Mouse (Mus musculus) liver, embryonic 15.5 days (tissue): ENCODE measurements around the gene Zfp119a. TPM values are rescaled to one million over a fixed set of nuclear protein-coding genes. Genes with fewer than 3 reads are reported as not detected.
A peak's percentile ranks its signal among the peaks of the same experiment; 100 is the strongest.
"Not testable (repeated sequence)": the region's sequence is repeated elsewhere in the genome, so short reads cannot be mapped to it uniquely, and the experiment has no call there.

Experiments
- ATAC-seq: fragments of 200-750 bp; cut with Nextera tagmentation; 2 replicates; pipeline ENCODE4 v1.8.0; 2017; ENCODE audit warnings: moderate number of reproducible peaks, mild to moderate bottlenecking, moderate library complexity; ENCODE audit not compliant: insufficient read depth
- H3K27ac ChIP-seq: fragments of 300-500 bp; sonication (generic); replicated peaks from 2 replicates; pipeline ENCODE4 v1.5.1; 2015; ENCODE audit warnings: mild to moderate bottlenecking, inconsistent platforms
- H3K27me3 ChIP-seq: fragments of 300-500 bp; sonication (generic); 2 replicates; pipeline ENCODE4 v1.6.1; 2015; ENCODE audit warnings: mild to moderate bottlenecking, inconsistent platforms
- H3K36me3 ChIP-seq: fragments of 300-500 bp; sonication (generic); replicated peaks from 2 replicates; pipeline ENCODE4 v1.6.1; 2015; ENCODE audit warnings: moderate library complexity, mild to moderate bottlenecking, inconsistent platforms
- H3K4me1 ChIP-seq: fragments of 300-500 bp; sonication (generic); replicated peaks from 2 replicates; pipeline ENCODE4 v1.6.1; 2015; ENCODE audit warnings: inconsistent platforms
- H3K4me2 ChIP-seq: fragments of 300-500 bp; sonication (generic); 2 replicates; pipeline ENCODE4 v1.6.1; 2015; ENCODE audit warnings: moderate library complexity, mild to moderate bottlenecking, inconsistent platforms
- H3K4me3 ChIP-seq: fragments of 300-500 bp; sonication (generic); replicated peaks from 2 replicates; pipeline ENCODE4 v1.5.1; 2015; ENCODE audit warnings: mild to moderate bottlenecking, inconsistent platforms
- H3K9ac ChIP-seq: fragments of 300-500 bp; sonication (generic); 2 replicates; pipeline ENCODE4 v1.6.1; 2015; ENCODE audit warnings: moderate library complexity, mild to moderate bottlenecking, inconsistent platforms
- H3K9me3 ChIP-seq: fragments of 300-500 bp; sonication (generic); replicated peaks from 2 replicates; pipeline ENCODE4 v1.6.1; 2016; ENCODE audit warnings: inconsistent platforms
- WGBS: fragments of 180-500 bp; shearing (Covaris S2); methylation state at CpG from one replicate; pipeline ENCODE4 v1.1.7; 2015; ENCODE audit warnings: mixed read lengths; ENCODE audit not compliant: insufficient replicate concordance; 5-methylcytosine and 5-hydroxymethylcytosine counted together
- polyA plus RNA-seq: library from polyadenylated mRNA; unstranded; fragments of >200 nt; fragmentation: Nextera tagmentation; extraction: Ambion mirVana; gene quantifications from 2 replicates; pipeline ENCODE4 v1.2.1, GENCODE M21; 2015

Zfp119a gene
- 2.0 and 2.2 TPM in 2 replicates for polyA plus RNA-seq

- Histone ChIP-seq H3K4me3 (peak within 1 kb of the TSS; percentile 65), H3K4me1 (peaks cover 16% of the 10 kb centered on the region), H3K27ac (peak within 1 kb of the TSS; percentile 62), H3K9ac (peak within 1 kb of the TSS; percentile 56), H3K4me2 (peak within 1 kb of the TSS; percentile 78)
- H3K9me3 ChIP-seq, H3K36me3 ChIP-seq, H3K27me3 ChIP-seq: not testable (repeated sequence)
- 0% methylated on average over 41 of the region's 53 CpGs for WGBS
- ATAC-seq = peak; percentile 99
These were observed at the start of gene Zfp119a for GRCm38 (mm10) chr17:55878636-55879369. Gene Zfp119a, minus strand, starts transcription at chr17:55878930.

GRCm38 (mm10) chr17:55906669-55907068 lies 27.9 kb upstream of the Zfp119a start:
- H3K36me3 ChIP-seq = no peaks in the 10 kb centered on the region
- no peak overlapping the region for H3K9ac ChIP-seq
- H3K4me3 ChIP-seq = no peak overlapping the region
- H3K4me1 ChIP-seq = no peaks in the 10 kb centered on the region
- no peaks in the 10 kb centered on the region for H3K9me3 ChIP-seq
- peak; percentile 65; the same call in 1 of the 2 replicates for ATAC-seq
- H3K27ac ChIP-seq = no peak overlapping the region
- no peaks in the 10 kb centered on the region for H3K27me3 ChIP-seq
- H3K4me2 ChIP-seq = no peak overlapping the region

GRCm38 (mm10) chr17:55904131-55904530 lies 25.4 kb upstream of the Zfp119a start:
- Histone ChIP-seq H3K27ac (0 out of 2 replicates have a peak overlapping the region, but pooled peaks have one; percentile 4), H3K36me3 (no peaks in the 10 kb centered on the region), H3K27me3 (no peaks in the 10 kb centered on the region), H3K9me3 (no peaks in the 10 kb centered on the region), H3K9ac (no peak overlapping the region), H3K4me2 (no peak overlapping the region), H3K4me3 (no peak overlapping the region), H3K4me1 (no peaks in the 10 kb centered on the region)
- 56% methylated on average over 6 of the region's 6 CpGs for WGBS
- ATAC-seq = no peak

GRCm38 (mm10) chr17:55903687-55904086 lies 25.0 kb upstream of the Zfp119a start:
- no peak overlapping the region for H3K4me2 ChIP-seq
- no peak; the same call in 1 of the 2 replicates for ATAC-seq
- H3K27me3 ChIP-seq = no peaks in the 10 kb centered on the region
- H3K9ac ChIP-seq = no peak overlapping the region
- H3K36me3 ChIP-seq = peaks cover 3% of the 10 kb centered on the region; the same call in 1 of the 2 replicates
- no peak overlapping the region for H3K27ac ChIP-seq
- no peaks in the 10 kb centered on the region for H3K4me1 ChIP-seq
- H3K9me3 ChIP-seq = no peaks in the 10 kb centered on the region
- 54% methylated on average over 1 of the region's 1 CpGs for WGBS
- H3K4me3 ChIP-seq = no peak overlapping the region

GRCm38 (mm10) chr17:55903087-55903486 lies 24.4 kb upstream of the Zfp119a start:
- no peak for ATAC-seq
- no peaks in the 10 kb centered on the region for H3K4me1 ChIP-seq
- H3K27ac ChIP-seq = no peak overlapping the region
- H3K36me3 ChIP-seq = peaks cover 8% of the 10 kb centered on the region
- no peak overlapping the region for H3K9ac ChIP-seq
- H3K9me3 ChIP-seq = no peaks in the 10 kb centered on the region
- no peaks in the 10 kb centered on the region for H3K27me3 ChIP-seq
- H3K4me2 ChIP-seq = no peak overlapping the region
- H3K4me3 ChIP-seq = no peak overlapping the region
- WGBS = 60% methylated on average over 2 of the region's 2 CpGs

- Histone ChIP-seq H3K27me3 (peaks cover 14% of the 10 kb centered on the region), H3K36me3 (peaks cover 16% of the 10 kb centered on the region), H3K4me2 (peak overlapping the region; percentile 68), H3K27ac (peak overlapping the region; percentile 86), H3K4me1 (peaks cover 11% of the 10 kb centered on the region; the same call in 1 of the 2 replicates), H3K4me3 (peak overlapping the region; percentile 63), H3K9ac (peak overlapping the region; percentile 51)
- not testable (repeated sequence) for H3K9me3 ChIP-seq, ATAC-seq
- 6% methylated on average over 6 of the region's 8 CpGs for whole genome bisulfite sequencing
These were observed 13.8 kb upstream of the Zfp119a start for GRCm38 (mm10) chr17:55892406-55892955.

GRCm38 (mm10) chr17:55884912-55885311 lies 6.2 kb upstream of the Zfp119a start:
- no peak overlapping the region for H3K4me3 ChIP-seq
- 0 out of 2 replicates have a peak, but pooled peaks cover under 1% of the 10 kb centered on the region for H3K4me1 ChIP-seq
- H3K4me2 ChIP-seq = no peak overlapping the region
- H3K9ac ChIP-seq = no peak overlapping the region
- H3K9me3 ChIP-seq = no peaks in the 10 kb centered on the region
- ATAC-seq = no peak
- WGBS = 26% methylated on average over 2 of the region's 2 CpGs
- no peaks in the 10 kb centered on the region for H3K36me3 ChIP-seq
- peaks cover 25% of the 10 kb centered on the region for H3K27me3 ChIP-seq
- H3K27ac ChIP-seq = no peak overlapping the region

GRCm38 (mm10) chr17:55883631-55884030 lies 4.9 kb upstream of the Zfp119a start:
- WGBS = 42% methylated on average over 2 of the region's 2 CpGs
- H3K9me3 ChIP-seq = no peaks in the 10 kb centered on the region
- ATAC-seq = peak; percentile 4; the same call in 1 of the 2 replicates

GRCm38 (mm10) chr17:55878282-55878635 lies 471 bp downstream of the Zfp119a start:
- Histone ChIP-seq H3K27ac (peak overlapping the region; percentile 61), H3K4me1 (peaks cover 16% of the 10 kb centered on the region), H3K4me2 (peak overlapping the region; percentile 78), H3K4me3 (peak overlapping the region; percentile 65), H3K9ac (peak overlapping the region; percentile 56)
- not testable (repeated sequence) for H3K27me3 ChIP-seq, H3K9me3 ChIP-seq, H3K36me3 ChIP-seq, ATAC-seq
- WGBS = 3% methylated on average over 7 of the region's 8 CpGs

More at GRCm38 (mm10) chr17:55883631-55884030, 4.9 kb upstream of the Zfp119a start:
- Histone ChIP-seq H3K27ac (no peak overlapping the region), H3K27me3 (peaks cover 20% of the 10 kb centered on the region), H3K4me2 (no peak overlapping the region), H3K9ac (no peak overlapping the region), H3K36me3 (no peaks in the 10 kb centered on the region), H3K4me3 (no peak overlapping the region), H3K4me1 (peaks cover 6% of the 10 kb centered on the region; the same call in 1 of the 2 replicates)

GRCm38 (mm10) chr17:55877184-55877583 lies 1.5 kb downstream of the Zfp119a start:
- H3K4me1 ChIP-seq = peaks cover 16% of the 10 kb centered on the region
- H3K9ac ChIP-seq = no peak overlapping the region
- H3K4me3 ChIP-seq = no peak overlapping the region
- H3K9me3 ChIP-seq = no peaks in the 10 kb centered on the region
- no peak overlapping the region for H3K4me2 ChIP-seq
- no peak overlapping the region for H3K27ac ChIP-seq
- H3K36me3 ChIP-seq = no peaks in the 10 kb centered on the region
- no peaks in the 10 kb centered on the region for H3K27me3 ChIP-seq
- 77% methylated on average over 4 of the region's 4 CpGs for WGBS
- ATAC-seq = no peak

- ATAC-seq = no peak
- H3K4me1 ChIP-seq = no peaks in the 10 kb centered on the region
- no peaks in the 10 kb centered on the region for H3K9me3 ChIP-seq
- H3K27me3 ChIP-seq = no peaks in the 10 kb centered on the region
- WGBS = 68% methylated on average over 4 of the region's 4 CpGs
- no peak overlapping the region for H3K27ac ChIP-seq
- no peak overlapping the region for H3K4me2 ChIP-seq
- no peaks in the 10 kb centered on the region for H3K36me3 ChIP-seq
- H3K4me3 ChIP-seq = no peak overlapping the region
- no peak overlapping the region for H3K9ac ChIP-seq
These were observed 35.7 kb downstream of the Zfp119a start for GRCm38 (mm10) chr17:55843067-55843466.
